Mouse (Mus musculus) olfactory bulb, adult 2 months (tissue): ENCODE data around the gene D1Ertd622e.

Experiments
- CTCF ChIP-seq: fragments of 200-500 bp; IDR thresholded peaks from 2 replicates; pipeline ENCODE4 v1.5.1; 2012; ENCODE audit warnings: low read depth, mild to moderate bottlenecking, low read length, moderate library complexity; ENCODE audit not compliant: insufficient read depth
- POLR2A ChIP-seq: fragments of 200-500 bp; IDR thresholded peaks from 2 replicates; pipeline ENCODE4 v1.6.1; 2012; ENCODE audit warnings: mild to moderate bottlenecking, low read depth, low read length, moderate library complexity; ENCODE audit not compliant: insufficient read depth

GRCm38 (mm10) chr1:97611747-97612146, 50.1 kb downstream of the D1Ertd622e start:
- TF ChIP-seq CTCF (no peak), POLR2A (no peak)
